Mouse (Mus musculus) lung, postnatal 0 days (tissue): ENCODE measurements around the gene Cadm2.

Source experiments
- CTCF ChIP-seq: IDR thresholded peaks from 2 replicates; pipeline ENCODE4 v1.5.1; 2016; ENCODE audit warnings: antibody characterized with exemption, mild to moderate bottlenecking
- EP300 ChIP-seq: IDR thresholded peaks from 2 replicates; pipeline ENCODE4 v1.6.1; 2016; ENCODE audit warnings: antibody characterized with exemption, mild to moderate bottlenecking, control low read depth

- TF ChIP-seq CTCF = no peak
- TF ChIP-seq EP300 = no peak
These were observed 993.2 kb downstream of the Cadm2 start for GRCm38 (mm10) chr16:66627527-66627926.
